Mouse (Mus musculus) embryo, embryonic 11 days (tissue): Measurements from ENCODE around the gene Gm14214.

Experiments
- DNase-seq: peaks from one replicate; pipeline ENCODE4 v3.0.0-alpha.2; 2015

Gm14214 gene

DNA sequence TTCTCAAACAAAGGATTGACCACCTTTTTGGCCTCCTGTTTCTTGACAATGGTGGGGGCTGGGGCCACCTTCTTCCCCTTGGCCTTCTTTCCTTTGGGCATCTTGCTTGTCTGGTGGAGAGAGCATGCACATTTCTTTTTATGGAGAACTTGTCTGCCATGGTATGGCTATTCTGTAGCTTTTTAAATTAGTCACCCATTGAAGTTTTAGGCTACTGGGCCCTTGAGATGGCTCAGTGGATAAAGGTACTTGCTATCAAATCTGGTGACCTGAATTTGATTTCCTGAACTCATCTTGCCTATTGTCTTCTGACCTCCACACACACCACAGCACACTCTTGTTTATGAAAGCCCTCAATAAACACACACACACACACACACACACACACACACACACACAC is at the start of gene Gm14214:
Gene Gm14214 (minus strand): TSS at position 101 of the 400 bp plus-strand sequence.
- DNase-seq: no peak

GRCm38 (mm10) chr2:154818599-154818998 is 48.8 kb upstream of the Gm14214 start:
- DNase-seq: no peak

DNA sequence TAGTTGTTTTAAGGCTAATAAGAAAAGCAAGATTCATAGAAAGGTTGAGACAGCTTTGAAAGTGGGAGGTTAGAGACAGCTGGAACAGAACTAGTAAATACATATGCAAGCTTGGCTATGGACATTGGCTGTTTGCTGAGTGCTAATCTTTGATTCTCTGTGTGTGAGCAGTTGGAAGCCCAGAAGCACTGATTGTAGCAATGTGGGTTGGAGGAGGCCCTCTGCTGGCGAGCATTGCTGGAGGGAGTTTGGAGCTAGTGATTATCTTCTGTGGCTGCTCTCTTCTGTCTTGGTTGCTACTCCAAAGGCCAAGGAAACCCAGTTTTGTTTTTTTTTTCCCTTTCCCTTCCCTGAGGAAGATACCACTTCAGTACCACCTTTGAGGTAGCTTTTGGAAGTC is 48.0 kb upstream of the Gm14214 start:
- DNase-seq: peak; percentile 9

DNA sequence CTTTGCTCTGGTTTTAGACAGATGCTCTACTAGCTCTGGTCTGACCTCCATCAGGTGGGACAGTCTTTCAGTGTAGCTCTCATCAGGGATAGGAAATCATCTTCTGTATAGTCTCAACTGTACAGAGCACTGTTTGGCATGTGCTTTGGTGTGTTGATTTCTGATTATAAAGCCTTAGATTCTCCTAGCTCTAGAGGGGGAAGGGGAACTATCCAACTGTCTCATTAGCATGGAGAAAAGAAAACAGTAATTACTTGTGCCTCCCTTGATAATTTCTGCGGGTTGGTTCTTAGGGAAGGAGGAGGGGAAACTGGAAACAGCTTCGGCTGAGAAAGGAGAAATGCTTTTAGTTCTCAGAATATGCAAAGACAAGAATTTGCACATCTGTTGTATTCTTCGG is 47.3 kb upstream of the Gm14214 start:
- DNase-seq: no peak

DNA sequence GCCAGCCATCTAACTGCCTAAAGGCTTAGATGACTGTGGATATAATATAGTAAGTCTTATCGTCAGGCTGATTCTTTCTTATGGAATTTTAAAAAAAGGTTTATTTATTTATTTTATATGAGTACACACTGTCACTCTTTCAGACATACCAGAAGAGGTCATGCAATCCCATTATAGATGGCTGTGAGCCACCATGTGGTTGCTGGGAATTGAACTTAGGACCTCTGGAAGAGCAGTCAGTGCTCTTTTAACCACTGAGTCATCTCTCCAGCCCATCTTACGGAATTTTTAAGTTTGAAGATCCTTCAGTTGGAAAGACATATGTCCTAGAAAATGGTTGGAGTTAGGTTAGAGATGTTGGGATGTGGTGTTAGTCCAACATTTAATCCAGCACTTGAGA is 43.6 kb upstream of the Gm14214 start:
- DNase-seq: no peak

DNA sequence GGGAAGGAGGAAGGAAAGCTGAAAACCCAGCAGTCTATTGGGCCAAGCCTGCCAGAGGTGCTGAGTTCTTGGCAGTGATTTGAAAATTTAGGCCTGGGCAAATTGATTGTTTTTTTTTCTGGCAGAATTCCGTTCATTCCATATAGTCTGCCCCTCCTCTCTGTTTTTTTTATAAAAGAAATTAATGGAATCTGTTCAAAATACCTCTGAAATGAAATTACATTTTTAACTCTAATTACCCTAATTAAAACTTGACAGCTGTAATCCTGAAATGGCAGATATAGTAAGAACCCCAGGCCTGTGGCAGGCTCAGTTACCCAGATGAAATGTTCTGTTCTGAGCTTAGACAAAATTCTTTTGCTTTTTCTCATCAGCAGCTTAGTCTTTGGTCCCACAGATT is 41.0 kb upstream of the Gm14214 start:
- no peak for DNase-seq

GRCm38 (mm10) chr2:154809107-154809762 is 39.4 kb upstream of the Gm14214 start:
- DNase-seq: no peak

DNA sequence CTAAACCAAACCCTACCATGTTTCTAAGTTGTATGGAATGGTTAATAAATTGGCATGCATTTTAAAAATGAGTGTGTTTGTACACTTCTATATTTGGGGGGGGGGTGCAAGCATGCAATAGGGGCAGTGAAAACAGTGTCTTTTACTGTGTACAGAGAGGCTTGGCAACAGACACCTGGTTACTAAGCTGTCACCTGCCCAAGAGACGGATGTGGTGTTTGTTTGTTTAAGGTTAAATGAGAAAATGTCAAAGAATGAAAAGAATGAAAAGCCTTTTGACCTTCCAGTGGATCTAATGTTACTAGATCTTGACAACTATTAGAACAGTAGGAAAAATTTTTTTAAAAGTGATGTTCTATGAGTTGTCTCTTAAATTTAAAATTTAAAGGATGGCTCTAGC is 37.9 kb upstream of the Gm14214 start:
- no peak for DNase-seq

DNA sequence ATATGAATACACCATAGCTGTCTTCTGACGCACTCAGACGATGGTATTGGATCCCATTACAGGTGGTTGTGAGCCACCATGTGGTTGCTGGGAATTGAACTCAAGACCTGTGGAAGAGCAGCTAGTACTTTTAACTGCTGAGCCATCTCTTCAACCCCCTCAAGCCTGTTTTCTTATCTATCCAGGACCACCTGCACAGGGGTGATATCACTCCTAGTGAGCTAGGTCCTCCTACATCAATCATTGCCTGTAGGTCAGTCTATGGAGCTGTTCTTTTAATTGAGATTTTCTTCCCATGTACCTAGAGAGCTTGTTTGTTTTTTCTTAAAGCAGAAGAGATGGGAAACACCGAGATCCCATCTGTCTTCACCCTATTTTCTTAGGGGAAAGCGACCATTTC is 34.0 kb upstream of the Gm14214 start:
- no peak for DNase-seq

GRCm38 (mm10) chr2:154803372-154803771 is 33.5 kb upstream of the Gm14214 start:
- no peak for DNase-seq

DNA sequence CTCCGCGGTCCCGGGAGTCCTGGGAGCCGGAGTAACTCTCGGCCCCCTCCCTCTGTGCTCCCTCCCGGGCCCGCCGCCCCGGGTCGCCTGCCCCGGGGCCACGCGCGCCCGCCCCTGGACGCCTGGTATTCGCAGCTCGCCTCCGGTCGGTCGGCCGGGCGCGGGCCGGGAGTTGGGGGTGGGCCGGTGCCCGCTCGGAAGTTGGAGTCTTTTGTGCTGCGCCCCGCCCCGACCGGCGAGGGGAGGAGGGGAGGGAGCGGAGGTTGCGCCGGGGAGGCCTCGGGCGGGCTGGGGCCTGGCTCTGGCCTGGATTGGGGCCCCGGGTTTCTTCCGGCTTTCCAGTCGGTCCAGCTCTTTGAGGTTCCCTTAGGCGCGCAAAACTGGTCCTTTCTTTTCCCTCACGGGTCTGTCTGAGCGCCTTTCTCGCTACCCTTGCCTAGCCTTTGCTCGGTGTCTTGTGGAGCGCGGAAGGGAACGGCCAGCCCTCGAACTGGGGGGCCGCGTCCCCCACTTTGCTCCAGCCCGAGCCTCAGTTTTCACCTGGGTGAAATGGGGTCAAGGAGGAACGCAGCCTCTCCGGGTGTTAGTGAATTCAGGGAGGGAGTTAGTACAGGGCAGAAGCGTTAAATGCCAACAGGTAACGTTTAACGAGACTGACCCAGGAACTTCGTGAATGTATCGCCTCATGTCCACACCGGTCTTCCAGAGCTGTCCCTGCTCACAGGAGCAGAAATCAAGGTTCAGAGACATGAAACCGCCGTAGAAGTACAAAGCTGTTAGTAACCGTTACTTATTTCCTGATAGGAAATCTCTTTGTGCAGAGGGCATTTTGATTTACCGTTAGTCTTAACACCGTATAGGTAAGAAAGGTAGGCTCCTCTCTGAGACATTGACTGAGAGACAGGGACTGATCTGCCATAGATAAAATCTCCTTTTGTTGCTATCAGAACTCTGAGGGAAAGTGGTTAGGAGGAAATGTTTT is 22.1 kb upstream of the Gm14214 start:
- peak; percentile 85 for DNase-seq

DNA sequence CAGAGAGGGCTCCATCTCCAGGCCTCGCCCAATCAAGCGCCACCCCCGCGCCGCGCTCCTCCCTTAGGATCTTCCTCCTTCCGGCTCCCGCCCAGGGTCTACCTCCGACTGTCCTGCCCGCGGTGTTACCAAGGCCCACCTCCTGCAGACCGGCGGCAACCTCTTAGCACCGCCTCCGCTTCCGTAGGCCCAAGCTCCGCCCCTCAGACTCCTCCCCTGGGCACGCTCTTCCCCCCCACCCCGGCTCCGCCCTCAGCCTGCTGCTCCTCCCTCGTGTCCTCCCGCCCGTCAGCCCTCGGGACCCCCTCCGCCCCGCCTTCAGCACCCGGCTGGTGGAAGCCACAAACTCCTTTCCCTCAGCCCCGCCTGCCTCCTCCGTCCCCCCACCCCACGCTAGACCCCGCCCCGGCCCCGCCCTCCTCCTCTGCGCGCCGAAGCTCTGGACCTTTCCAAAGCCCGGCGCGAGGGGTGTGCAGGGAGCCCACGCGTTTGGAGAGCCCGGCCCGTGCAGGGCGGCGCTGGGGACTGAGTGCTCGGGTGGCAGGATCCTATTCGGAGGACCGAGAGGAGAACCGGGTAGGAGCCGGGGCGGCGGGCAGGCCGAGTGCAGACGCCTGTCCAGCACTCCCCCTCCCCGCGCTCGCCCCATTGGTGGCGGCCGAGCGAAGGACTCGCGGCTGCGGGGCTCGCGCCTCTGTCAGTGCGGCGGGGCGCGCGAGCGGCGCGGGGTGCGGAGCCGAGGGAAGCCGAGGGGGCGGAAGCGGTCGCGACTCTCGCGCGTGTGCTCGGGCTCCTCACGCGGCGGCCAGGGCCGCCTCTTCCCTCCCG is 21.0 kb upstream of the Gm14214 start, which contains the start of the genes Raly and a:
Gene Raly (plus strand): TSS at position 441 of the 828 bp plus-strand sequence.
Gene a (plus strand): TSS at position 747 of the 828 bp plus-strand sequence.
- DNase-seq: peak; percentile 99

GRCm38 (mm10) chr2:154789977-154790655 is 20.3 kb upstream of the Gm14214 start:
- no peak for DNase-seq

- no peak for DNase-seq
Measured at GRCm38 (mm10) chr2:154789381-154789780, 19.6 kb upstream of the Gm14214 start.

DNA sequence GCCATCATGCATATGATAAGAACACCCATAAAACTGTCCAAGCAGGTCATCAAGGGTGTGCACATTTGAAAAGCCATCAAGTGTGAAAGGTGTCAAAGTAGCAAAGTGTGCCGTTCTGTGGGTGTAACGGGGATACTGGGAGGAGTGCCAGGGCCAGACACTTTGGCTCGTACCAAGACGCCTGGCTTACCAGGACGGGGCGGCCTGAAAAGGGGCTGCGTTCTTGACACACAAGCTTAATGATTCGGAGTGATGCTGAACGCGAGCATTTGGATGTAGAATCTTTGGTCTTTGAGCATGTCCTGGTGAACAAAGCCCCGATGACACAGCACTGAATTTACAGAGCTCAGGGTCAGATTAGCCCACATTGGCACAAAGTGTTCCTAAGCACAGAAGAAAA is 16.9 kb upstream of the Gm14214 start:
- DNase-seq: no peak

GRCm38 (mm10) chr2:154786187-154786586 is 16.4 kb upstream of the Gm14214 start:
- DNase-seq: peak; percentile 25

- no peak for DNase-seq
Measured at GRCm38 (mm10) chr2:154785284-154785683, 15.5 kb upstream of the Gm14214 start.

DNA sequence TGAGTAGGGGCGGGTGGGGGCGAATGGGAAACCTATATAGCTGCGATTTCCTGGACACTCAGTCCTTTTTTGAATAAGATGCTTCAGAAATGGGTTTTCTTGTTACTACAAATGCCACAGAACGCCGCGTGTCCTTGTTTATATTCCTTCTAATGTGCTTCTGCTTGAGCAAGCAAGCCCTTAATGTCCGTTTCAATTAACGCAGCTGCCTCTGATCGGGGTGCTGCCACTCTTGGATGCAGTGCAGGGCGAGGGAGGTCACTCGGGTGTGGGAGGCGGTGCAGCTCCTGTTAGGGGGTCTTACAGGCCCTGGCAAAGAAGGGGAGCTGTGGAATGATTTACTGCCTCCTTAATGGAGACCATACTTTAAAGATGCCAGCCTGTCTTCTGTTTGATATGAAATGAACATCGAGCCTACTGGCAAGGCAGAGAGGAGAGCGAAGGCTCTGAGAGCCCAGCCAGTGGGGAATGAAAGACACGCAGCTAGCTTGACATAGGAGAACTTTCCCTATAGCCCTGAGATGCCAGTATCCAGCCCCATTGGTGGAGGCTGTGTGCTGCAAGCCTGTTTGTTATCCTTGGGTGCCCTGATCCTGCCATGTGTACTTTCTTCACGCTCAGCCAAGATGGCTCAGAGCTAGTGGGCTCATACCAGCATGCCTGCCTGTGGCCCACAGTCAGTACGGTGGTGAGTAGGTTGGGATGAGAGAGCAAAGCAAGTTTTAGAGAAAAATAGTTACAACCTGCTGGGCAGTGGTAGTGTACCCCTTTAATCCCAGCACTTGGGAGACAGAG is 13.2 kb upstream of the Gm14214 start:
- DNase-seq: no peak

DNA sequence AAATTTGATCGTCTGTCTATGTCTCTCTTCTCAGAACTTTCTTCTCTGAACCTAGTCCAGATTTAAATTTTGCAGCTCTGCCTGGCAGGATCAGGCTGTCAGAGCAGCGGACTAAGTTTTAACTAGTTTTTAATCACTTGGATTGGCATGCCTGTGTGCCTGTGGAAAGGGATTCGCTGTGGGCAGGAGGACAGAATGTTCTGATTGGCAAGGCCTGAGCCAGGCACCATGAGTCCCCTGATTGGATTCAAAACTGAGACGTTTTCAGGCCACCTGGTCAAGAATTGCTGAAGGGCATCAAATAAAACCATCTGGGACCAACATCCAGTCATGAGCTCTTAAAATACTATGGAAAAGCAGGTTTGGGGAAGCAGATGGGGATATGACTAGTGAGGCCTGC is 12.5 kb upstream of the Gm14214 start:
- DNase-seq: no peak

DNA sequence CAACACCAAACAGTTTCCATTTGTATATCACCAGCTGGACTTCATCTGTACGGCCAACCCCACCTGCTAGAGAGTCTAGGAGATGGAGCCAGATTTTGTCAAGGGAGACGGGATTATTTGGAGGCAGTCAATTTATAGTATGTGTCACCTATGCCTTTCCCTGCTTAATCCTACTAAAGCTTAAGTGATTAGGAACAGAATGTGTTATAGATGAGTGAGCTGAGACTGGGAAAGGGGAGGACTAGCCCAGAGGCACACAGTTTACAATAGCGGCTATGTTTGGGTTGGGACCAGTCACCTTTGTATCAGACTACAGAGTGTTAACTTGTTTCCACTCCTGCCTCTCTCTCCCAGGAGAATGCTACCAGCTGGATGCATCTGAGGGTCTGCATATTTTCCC is 9.8 kb upstream of the Gm14214 start:
- no peak for DNase-seq

GRCm38 (mm10) chr2:154776496-154776895 is 6.7 kb upstream of the Gm14214 start:
- DNase-seq: no peak

DNA sequence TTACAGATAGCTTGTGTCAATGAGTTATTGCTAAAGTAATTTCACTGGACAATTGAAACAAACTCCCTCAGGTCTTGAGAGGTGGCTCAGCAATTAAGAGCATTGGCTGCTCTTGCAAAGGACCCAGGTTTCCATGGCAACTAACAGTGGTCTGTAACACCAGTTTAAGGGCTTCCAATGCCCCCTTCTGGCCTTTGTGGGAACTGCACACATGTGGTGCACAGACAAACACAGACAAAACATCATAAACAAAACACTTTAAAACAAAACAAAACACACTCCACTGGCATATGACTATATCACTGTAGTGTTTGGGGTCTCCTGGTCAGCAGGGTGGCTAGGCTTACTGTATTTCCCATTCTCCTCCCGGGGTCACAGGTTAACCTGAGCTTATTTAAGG is 4.2 kb upstream of the Gm14214 start:
- DNase-seq: peak; percentile 70
